In genomic region chr10:3507484-3508221, GRCm38 (mm10) we compare ENCODE assay signal across 9 mouse cellular contexts. TPM values are rescaled to one million over a fixed set of nuclear protein-coding genes. Genes with fewer than 3 reads are reported as not detected.
DNase-seq lines count a peak whose midpoint lies in the region; ATAC-seq lines count a peak whose summit lies in the region.
"Had no signal": no experiment of that assay in that cellular context is flagged by ENCODE, and none has a peak within 500 bp of the region (broad histone marks: within the 10 kb centered on the region; RNA-seq: fewer than 3 reads in every experiment).

No protein-coding gene starts in this region.

- 0 out of 2 replicates have a peak, but pooled peaks cover 3% of the 10 kb centered on the region for H3K9me3 ChIP-seq in intestine, embryonic 14.5 days (ENCODE audit: control insufficient read depth, low read length)
- no peaks in the 10 kb centered on the region for H3K9me3 ChIP-seq in midbrain, embryonic 14.5 days (ENCODE audit: control insufficient read depth, low read length)
- H3K9me3 ChIP-seq: liver, embryonic 13.5 days had no signal

- H3K27me3 ChIP-seq in intestine, embryonic 14.5 days (replicated peaks; ENCODE audit: control insufficient read depth, insufficient read depth, low read length), result no peaks in the 10 kb centered on the region
- H3K27me3 ChIP-seq in midbrain, embryonic 14.5 days (ENCODE audit: control insufficient read depth, insufficient read depth, low read length), result no peaks in the 10 kb centered on the region
- H3K27me3 ChIP-seq: liver, embryonic 13.5 days had no signal

- ATAC-seq in intestine, embryonic 14.5 days (replicated peaks; ENCODE audit: low FRiP score, low TSS enrichment, low read depth), result peak; percentile 78; the same call in 1 of the 2 replicates
- peak; percentile 57; the same call in 1 of the 2 replicates for ATAC-seq in midbrain, embryonic 14.5 days (ENCODE audit: low FRiP score, low TSS enrichment)
- no peak for ATAC-seq in inflammation-experienced regulatory T-cells, adult 6 months

- peaks cover 15% of the 10 kb centered on the region for H3K4me1 ChIP-seq in intestine, embryonic 14.5 days (replicated peaks; ENCODE audit: control insufficient read depth, insufficient read depth, low read length)
- H3K4me1 ChIP-seq in midbrain, embryonic 14.5 days (ENCODE audit: control insufficient read depth, insufficient read depth, low read length), result peaks cover 20% of the 10 kb centered on the region
- H3K4me1 ChIP-seq: liver, embryonic 13.5 days had no signal

- H3K36me3 ChIP-seq in intestine, embryonic 14.5 days (ENCODE audit: control insufficient read depth, insufficient read depth, low read length), result no peaks in the 10 kb centered on the region
- no peaks in the 10 kb centered on the region for H3K36me3 ChIP-seq in midbrain, embryonic 14.5 days (ENCODE audit: control insufficient read depth, insufficient read depth, low read length)
- H3K36me3 ChIP-seq: liver, embryonic 13.5 days had no signal

- H3K9ac ChIP-seq in intestine, embryonic 14.5 days (ENCODE audit: low read length), result no peak overlapping the region
- H3K9ac ChIP-seq in midbrain, embryonic 14.5 days (replicated peaks; ENCODE audit: low read length), result no peak overlapping the region
- H3K9ac ChIP-seq: liver, embryonic 13.5 days had no signal

- DNase-seq in 3134 (ENCODE audit: extremely low read depth, insufficient read length, low spot score), result peak; percentile 28
- peak; percentile 83 to 95 for DNase-seq in adrenal gland, adult (ENCODE audit: inconsistent age in 2 of 2, low spot score in 1 of 2)
- DNase-seq in forelimb bud, embryonic 11.5 days (ENCODE audit: low read depth, low spot score), result peak; percentile 58
- peak; percentile 76 for DNase-seq in intestine, embryonic 14.5 days (ENCODE audit: low spot score)
- peak; percentile 65 to 68 for DNase-seq in layer of hippocampus, postnatal 25 days (ENCODE audit: extremely low spot score in 1 of 2, low spot score in 1 of 2)
- peak; percentile 85 for DNase-seq in midbrain, embryonic 14.5 days
- peak; percentile 73 for DNase-seq in urinary bladder, postnatal 14 days (ENCODE audit: low spot score)
- DNase-seq: liver, embryonic 13.5 days had no signal

- no peak overlapping the region for H3K4me3 ChIP-seq in intestine, embryonic 14.5 days (ENCODE audit: low read depth, low read length)
- no peak overlapping the region for H3K4me3 ChIP-seq in midbrain, embryonic 14.5 days (replicated peaks; ENCODE audit: low read depth, low read length)
- H3K4me3 ChIP-seq: liver, embryonic 13.5 days had no signal

- no peak overlapping the region for H3K4me2 ChIP-seq in intestine, embryonic 14.5 days (ENCODE audit: low read length)
- H3K4me2 ChIP-seq in midbrain, embryonic 14.5 days (ENCODE audit: low read length), result no peak overlapping the region
- H3K4me2 ChIP-seq: liver, embryonic 13.5 days had no signal

- 41% methylated on average over 8 of the region's 8 CpGs for WGBS in intestine, embryonic 14.5 days
- WGBS in midbrain, embryonic 14.5 days, result 58% methylated on average over 8 of the region's 8 CpGs

- H3K27ac ChIP-seq in intestine, embryonic 14.5 days (ENCODE audit: low read depth), result no peak overlapping the region; the same call in 1 of the 2 replicates
- peak overlapping the region; percentile 60; the same call in 1 of the 2 replicates for H3K27ac ChIP-seq in midbrain, embryonic 14.5 days (replicated peaks; ENCODE audit: low read depth, low read length)
- H3K27ac ChIP-seq: liver, embryonic 13.5 days had no signal

RNA-seq across cellular contexts. Expression of gene Iyd, which starts 32.4 kb away (rescaled TPM):
- 1.1 and 2.2 TPM in 2 replicates for polyA plus RNA-seq in intestine, embryonic 14.5 days (2014; fragmentation: Nextera tagmentation; extraction: Ambion mirVana)
- total RNA-seq in layer of hippocampus, postnatal 25 days (2021), result 1 to 10 TPM; 7.7 to 9.5 TPM
- polyA plus RNA-seq in midbrain, embryonic 14.5 days (2014; fragmentation: Nextera tagmentation; extraction: Ambion mirVana), result 0.51 and 0.63 TPM in 2 replicates
- polyA plus RNA-seq in inflammation-experienced regulatory T-cells, adult 6 months (2017; shearing (Covaris generic)), result not detected

Comparison
In these comparisons a context has a peak if more than half of its experiments do, and no peak if none do; other contexts are left out.
1. DNase-seq: peak in every context shown above with its lines; median percentile 89 in adrenal gland, adult; 85 in midbrain, embryonic 14.5 days; 76 in intestine, embryonic 14.5 days; 73 in urinary bladder, postnatal 14 days; 66 in layer of hippocampus, postnatal 25 days; 58 in forelimb bud, embryonic 11.5 days; 28 in 3134.